Mouse (Mus musculus): Measurements from ENCODE around the gene Lgals1.

The Lgals1 gene

GRCm38 (mm10) chr15:78942663-78943062 is 16.1 kb downstream of the Lgals1 start:
- DNase-seq = peak; percentile 88

GRCm38 (mm10) chr15:78946232-78946631 is 19.7 kb downstream of the Lgals1 start:
- DNase-seq = peak; percentile 47

GRCm38 (mm10) chr15:78947657-78948056 is 21.1 kb downstream of the Lgals1 start, which contains the start of gene Triobp:
Triobp (plus strand) TSS chr15:78947724.
- DNase-seq = peak; percentile 94

- DNase-seq = peak; percentile 47
Observed at GRCm38 (mm10) chr15:78948152-78948725, 21.7 kb downstream of the Lgals1 start.

GRCm38 (mm10) chr15:78948883-78949282 is 22.4 kb downstream of the Lgals1 start:
- DNase-seq = peak; percentile 71

- no peak for DNase-seq
Observed at GRCm38 (mm10) chr15:78955663-78956062, 29.1 kb downstream of the Lgals1 start.

GRCm38 (mm10) chr15:78956351-78956750 is 29.8 kb downstream of the Lgals1 start:
- DNase-seq = peak; percentile 53

- DNase-seq = peak; percentile 34
Observed at GRCm38 (mm10) chr15:78957021-78957420, 30.5 kb downstream of the Lgals1 start.

- no peak for DNase-seq
Observed at GRCm38 (mm10) chr15:78959537-78959936, 33.0 kb downstream of the Lgals1 start.

- peak; percentile 22 for DNase-seq
Observed at GRCm38 (mm10) chr15:78960088-78960487, 33.6 kb downstream of the Lgals1 start.

GRCm38 (mm10) chr15:78962885-78963284 is 36.4 kb downstream of the Lgals1 start:
- peak; percentile 88 for DNase-seq

- no peak for DNase-seq
Observed at GRCm38 (mm10) chr15:78971626-78972025, 45.1 kb downstream of the Lgals1 start.

- no peak for DNase-seq
Observed at GRCm38 (mm10) chr15:78973950-78974349, 47.4 kb downstream of the Lgals1 start.

GRCm38 (mm10) chr15:78977676-78978159 is 51.2 kb downstream of the Lgals1 start:
- DNase-seq = no peak

- DNase-seq = peak; percentile 55
Observed at GRCm38 (mm10) chr15:78978875-78979274, 52.4 kb downstream of the Lgals1 start.

Measured in cerebellum, adult 9-11 months (tissue).